Mouse (Mus musculus): ENCODE data around the gene Dclk2.

GRCm38 (mm10) chr3:86921181-86921975 lies 726 bp upstream of the Dclk2 start:
- no peak for TF ChIP-seq CTCF (IDR thresholded peaks at IDR 0.05; ENCODE audit: low read depth)
- no peak for TF ChIP-seq EP300 (IDR thresholded peaks at IDR 0.05; ENCODE audit: low read depth)
